Mouse (Mus musculus): Measurements from ENCODE around the gene Tat.
"Not testable (repeated sequence)": the region's sequence is repeated elsewhere in the genome, so short reads cannot be mapped to it uniquely, and the experiment has no call there.

Gene Tat

GRCm38 (mm10) chr8:109983944-109984343 is 6.3 kb upstream of the Tat start:
- no peak for DNase-seq (ENCODE audit: low read depth)

DNA sequence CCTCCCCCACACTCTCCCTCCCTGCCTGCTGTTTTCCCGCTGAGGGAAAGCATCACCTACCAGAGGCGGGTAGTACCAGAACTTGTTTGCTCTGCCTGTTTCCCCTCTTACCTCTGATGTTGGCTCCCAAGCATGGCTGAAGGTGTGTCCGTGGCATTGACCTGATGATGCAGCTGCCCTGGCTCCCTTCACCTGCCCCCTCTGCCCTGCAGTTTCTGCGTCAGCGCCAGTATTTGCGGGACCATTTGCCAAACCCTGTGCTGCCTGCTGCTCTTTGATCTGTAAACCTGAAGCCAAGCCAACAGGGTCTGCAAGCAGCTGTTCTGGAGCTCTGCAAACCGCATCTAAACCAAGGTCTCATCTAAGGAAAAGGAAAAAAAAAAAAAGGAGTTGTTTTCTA is 3.9 kb upstream of the Tat start:
- no peak for DNase-seq (ENCODE audit: low read depth)

- no peak for DNase-seq (ENCODE audit: low read depth)
These were observed 2.5 kb upstream of the Tat start for GRCm38 (mm10) chr8:109987776-109988175.

- no peak for DNase-seq (ENCODE audit: low read depth)
These were observed 1.1 kb upstream of the Tat start for GRCm38 (mm10) chr8:109989151-109989550.

DNA sequence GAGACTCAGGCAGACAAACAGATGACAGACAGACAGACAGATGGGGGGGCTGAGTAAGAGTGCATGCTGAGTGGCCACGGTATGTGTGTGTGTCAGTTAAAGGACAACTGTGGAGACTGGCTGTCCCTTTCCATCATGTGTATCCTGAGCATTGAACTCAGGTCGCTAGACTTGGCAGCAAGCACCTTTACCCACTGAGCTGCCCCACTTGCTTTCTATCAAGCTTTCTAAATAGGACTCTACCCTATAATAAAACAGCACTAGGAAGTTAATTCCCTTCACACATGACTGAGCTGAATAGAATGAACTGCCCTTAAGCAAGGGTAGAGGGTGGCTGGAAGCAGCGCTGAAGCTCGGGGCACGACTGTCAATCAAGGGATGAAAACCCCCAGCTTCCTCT is 1.9 kb downstream of the Tat start:
- no peak for DNase-seq (ENCODE audit: low read depth)

DNA sequence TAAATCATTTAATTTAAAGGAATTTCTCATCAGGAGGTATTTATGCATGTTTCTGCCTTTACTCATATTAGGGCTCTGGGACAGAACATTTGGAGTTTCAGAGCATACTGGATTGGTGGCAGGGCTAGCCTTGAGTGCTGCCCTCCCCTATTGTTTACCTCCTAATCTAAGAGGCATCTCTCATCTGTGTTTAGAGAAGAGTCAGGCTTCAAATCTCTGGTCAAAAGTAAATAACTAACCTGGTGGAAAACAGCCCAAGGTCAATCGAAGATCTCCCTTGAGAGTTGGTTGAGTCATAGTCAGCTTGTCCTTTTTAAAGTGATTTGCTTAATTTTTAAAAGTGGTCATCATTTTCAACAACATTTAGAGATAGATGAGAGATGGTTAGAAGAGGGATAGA is 2.7 kb downstream of the Tat start:
- DNase-seq (ENCODE audit: low read depth), result no peak

- DNase-seq (ENCODE audit: low read depth), result no peak
These were observed 7.1 kb downstream of the Tat start for GRCm38 (mm10) chr8:109997381-109997780.

DNA sequence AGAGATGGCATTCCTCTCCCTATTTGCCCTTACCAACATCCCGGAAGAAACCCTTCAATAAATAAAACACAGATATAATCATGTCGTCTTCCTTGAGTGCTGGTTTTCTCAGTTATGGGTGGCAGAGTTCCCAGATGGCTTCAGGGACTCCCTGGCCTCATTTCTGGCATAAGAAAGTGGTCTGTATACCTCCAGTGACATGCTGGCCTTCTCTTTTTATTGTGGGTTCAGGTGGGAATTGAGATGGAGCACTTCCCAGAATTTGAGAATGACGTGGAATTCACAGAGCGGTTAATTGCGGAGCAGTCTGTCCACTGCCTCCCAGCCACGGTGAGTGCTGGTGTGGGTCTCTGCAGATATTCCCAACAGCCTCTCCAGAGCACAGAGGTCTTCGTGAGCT is 7.8 kb downstream of the Tat start:
- DNase-seq (ENCODE audit: low read depth), result no peak

DNA sequence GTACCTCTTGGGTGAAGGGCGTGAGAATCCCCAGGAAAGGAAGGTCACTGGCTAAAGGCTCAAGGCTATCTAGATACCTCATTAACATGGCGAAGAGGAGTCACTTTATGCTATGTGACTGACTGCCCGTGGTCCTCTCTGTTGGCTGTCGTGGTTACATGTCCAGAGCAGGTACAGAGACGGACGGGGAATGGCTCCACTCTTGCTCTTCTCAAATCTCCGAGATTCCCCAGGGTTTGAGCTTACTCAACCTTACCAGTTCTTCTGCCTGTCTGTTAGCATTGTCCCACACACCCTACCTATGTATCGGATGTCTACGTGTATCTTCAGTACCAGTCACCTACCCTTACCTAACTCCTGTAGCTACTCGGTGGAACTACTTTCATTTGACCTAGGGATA is 9.7 kb downstream of the Tat start:
- no peak for DNase-seq (ENCODE audit: low read depth)

GRCm38 (mm10) chr8:110002953-110003352 is 12.7 kb downstream of the Tat start:
- peak; percentile 33 for DNase-seq (ENCODE audit: low read depth)

DNA sequence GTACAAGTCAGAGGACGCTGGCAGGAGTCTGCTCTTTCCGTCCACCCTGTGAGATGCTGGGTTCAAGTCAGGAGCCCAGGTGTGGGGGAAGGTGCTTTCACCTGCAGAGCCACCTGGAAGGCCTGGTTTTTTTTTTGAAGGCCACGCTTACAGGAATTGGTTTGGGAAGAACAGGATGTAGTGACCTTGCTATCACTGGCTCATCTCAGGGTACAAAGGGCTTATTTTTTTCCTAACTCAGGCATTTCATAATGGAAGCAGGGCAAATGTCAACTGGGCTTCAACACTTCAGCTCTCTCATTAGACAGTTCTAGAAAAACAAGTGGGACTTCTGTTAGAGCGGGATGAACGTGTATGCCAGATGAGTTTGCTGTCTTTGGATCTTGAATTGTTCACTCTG is 14.1 kb downstream of the Tat start:
- DNase-seq (ENCODE audit: low read depth), result no peak

- no peak for DNase-seq (ENCODE audit: low read depth)
These were observed 16.2 kb downstream of the Tat start for GRCm38 (mm10) chr8:110006312-110007023.

- DNase-seq (ENCODE audit: low read depth), result no peak
These were observed 18.2 kb downstream of the Tat start for GRCm38 (mm10) chr8:110008228-110008994.

DNA sequence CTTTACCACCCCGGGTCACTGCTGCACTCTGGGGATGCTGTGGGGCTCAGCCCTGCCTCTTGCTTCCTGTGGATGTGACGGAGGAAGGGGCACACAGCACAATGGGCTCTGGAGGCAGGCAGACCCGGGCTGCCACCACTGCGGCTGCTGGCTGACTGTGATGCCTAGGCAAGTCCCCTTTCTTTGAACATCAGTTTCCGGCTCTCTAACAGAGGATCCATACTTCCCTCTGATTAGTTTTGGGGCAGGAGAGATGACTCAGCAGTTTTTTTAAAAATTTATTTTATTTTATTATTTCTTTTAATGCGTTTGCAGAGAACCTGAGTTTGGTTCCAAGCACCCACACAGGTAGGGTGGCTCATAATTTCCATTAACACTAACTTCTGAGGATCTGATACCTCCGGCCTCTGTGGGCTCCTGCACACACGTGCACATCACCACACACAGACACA is 18.8 kb downstream of the Tat start:
- no peak for DNase-seq (ENCODE audit: low read depth)

- DNase-seq (ENCODE audit: low read depth), result peak; percentile 26
These were observed 20.6 kb downstream of the Tat start for GRCm38 (mm10) chr8:110010868-110011267.

DNA sequence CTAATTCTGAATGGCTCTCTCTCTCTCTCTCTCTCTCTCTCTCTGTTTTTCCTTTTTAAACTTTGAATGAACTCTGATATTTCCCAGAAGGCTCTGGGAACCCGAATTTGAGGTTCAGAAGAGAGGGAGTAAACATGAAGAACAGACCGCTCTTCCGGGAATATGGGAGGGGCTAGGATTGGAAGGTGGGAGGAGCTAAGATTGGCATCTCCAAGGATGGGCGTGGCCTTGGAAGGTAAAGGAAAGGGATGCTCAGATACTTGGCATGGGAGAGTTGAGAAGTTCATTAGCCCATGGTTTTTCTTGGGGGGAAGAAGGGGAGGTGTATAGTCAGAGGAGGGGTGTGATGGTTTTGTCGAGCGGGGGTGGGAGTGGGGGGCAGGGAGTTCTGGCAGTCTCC is 31.8 kb downstream of the Tat start:
- no peak for DNase-seq (ENCODE audit: low read depth)

DNA sequence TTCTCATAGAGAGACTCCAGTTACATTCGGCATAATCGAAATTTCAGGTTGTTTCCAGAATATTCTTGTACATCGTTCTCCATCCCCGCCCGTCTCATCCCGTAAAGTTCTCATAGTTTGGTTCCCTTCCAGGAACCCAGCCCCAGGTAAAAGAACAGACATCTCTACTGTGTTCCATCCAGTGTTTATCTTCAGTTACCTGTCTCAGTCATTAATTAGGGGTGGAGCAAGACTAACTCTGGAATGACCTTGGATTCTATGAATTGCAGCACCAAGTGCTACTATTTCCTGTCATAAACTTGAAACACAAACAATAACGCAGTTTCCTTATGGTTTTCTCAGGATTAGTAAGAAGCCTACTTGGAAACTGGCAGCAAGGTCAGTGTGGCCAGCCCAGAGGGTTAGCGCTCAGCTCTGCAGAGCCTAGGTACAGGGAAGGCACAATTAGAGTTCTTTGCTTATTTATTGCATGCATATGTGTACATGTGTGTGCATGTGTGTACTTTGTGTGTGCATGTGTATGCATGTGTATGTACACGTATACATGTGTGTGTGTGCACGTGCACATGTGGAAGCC is 32.6 kb downstream of the Tat start:
- DNase-seq (ENCODE audit: low read depth), result no peak

- not testable (repeated sequence) for DNase-seq (ENCODE audit: low read depth)
These were observed 43.5 kb downstream of the Tat start for GRCm38 (mm10) chr8:110033771-110034170.

DNA sequence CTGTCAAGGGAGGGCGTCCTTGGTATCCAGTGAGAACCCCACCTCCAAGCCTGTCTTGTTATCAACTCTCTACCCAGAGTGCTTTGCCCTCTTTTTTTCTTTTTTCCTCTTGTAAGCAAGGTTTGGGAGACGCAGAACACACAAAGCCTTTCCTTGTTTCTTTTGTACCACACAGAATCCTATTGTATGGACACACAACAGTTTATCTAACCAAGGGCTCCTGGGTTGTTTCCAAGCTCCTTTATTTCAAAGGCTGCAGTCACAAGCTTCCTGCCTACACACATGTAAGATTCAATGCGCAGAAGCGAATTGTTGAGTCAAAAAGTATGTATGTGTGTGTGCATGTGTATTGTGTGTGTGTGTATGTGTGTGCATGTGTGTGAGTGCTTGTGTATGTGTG is 44.1 kb downstream of the Tat start:
- DNase-seq (ENCODE audit: low read depth), result no peak

DNA sequence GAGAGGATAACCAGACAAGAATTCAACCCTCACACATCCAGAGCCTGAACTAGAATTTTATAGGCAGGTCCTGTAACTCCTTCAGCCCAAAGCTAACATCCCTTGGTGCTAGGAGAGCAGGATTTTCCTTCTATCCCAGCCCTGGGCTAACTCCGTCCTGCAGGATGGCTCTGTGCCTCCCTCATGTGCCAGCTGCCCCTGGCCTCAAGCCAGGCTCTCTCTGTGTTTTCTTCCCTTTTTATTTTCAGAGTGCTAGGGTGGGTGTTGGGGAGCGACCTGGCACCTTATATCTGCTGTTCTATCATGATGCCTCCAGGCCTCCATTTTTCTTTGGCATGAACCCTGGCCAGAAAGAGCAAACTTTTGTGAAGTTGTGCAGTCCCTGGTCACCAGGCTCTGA is 45.9 kb downstream of the Tat start:
- no peak for DNase-seq (ENCODE audit: low read depth)

- no peak for DNase-seq (ENCODE audit: low read depth)
These were observed 49.0 kb downstream of the Tat start for GRCm38 (mm10) chr8:110039216-110039615.

GRCm38 (mm10) chr8:110039659-110040058 is 49.4 kb downstream of the Tat start, which contains the start of gene Chst4:
Chst4 (minus strand) TSS chr8:110039740.
- DNase-seq (ENCODE audit: low read depth), result no peak

- no peak for DNase-seq (ENCODE audit: low read depth)
These were observed 50.3 kb downstream of the Tat start for GRCm38 (mm10) chr8:110040509-110040908.

All from c-Kit-positive CD71-negative TER-119-negative erythroid progenitor cells, embryonic 14.5 days (primary cell).